Mouse (Mus musculus) testis, adult 2 months (tissue): ENCODE measurements around the gene Ntn3.

Experiments used
- CTCF ChIP-seq: fragments of 200-500 bp; IDR thresholded peaks from 2 replicates; pipeline ENCODE4 v1.5.1; 2012; ENCODE audit warnings: low read depth, mild to moderate bottlenecking, inconsistent platforms, low read length, moderate library complexity; ENCODE audit not compliant: control insufficient read depth, insufficient read depth, insufficient replicate concordance
- POLR2A ChIP-seq: fragments of 200-500 bp; IDR thresholded peaks from 2 replicates; pipeline ENCODE4 v1.6.1; 2012; ENCODE audit warnings: low read depth, mild to moderate bottlenecking, inconsistent platforms, low read length, moderate library complexity; ENCODE audit not compliant: control insufficient read depth

DNA sequence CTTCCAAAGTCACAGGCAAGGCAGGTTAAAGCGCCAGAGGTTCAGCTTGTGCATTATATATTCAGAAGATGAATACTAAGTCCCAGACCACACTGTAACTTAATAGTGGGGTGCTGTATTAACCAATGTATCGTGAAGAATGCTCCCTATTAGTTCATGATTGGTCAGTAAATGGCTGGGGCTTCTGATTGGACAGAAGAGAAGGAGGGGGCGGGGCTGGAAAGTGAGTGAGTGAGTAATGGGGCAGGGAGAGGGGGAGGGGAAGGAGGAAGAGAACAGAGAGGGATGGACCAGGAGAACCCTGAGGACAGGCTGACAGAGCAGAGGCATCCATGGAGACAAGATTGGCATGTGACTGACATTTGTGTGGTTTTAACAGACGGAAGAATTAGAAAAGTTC, 7.5 kb upstream of the Ntn3 start:
- TF ChIP-seq CTCF (no peak), POLR2A (no peak)
